Mouse (Mus musculus): ENCODE measurements around the gene Espn. TPM values are rescaled to one million over a fixed set of nuclear protein-coding genes. Genes with fewer than 3 reads are reported as not detected.

The Espn gene
- polyA plus RNA-seq (2012) = 0.08 and 0.11 TPM in 2 replicates

DNA sequence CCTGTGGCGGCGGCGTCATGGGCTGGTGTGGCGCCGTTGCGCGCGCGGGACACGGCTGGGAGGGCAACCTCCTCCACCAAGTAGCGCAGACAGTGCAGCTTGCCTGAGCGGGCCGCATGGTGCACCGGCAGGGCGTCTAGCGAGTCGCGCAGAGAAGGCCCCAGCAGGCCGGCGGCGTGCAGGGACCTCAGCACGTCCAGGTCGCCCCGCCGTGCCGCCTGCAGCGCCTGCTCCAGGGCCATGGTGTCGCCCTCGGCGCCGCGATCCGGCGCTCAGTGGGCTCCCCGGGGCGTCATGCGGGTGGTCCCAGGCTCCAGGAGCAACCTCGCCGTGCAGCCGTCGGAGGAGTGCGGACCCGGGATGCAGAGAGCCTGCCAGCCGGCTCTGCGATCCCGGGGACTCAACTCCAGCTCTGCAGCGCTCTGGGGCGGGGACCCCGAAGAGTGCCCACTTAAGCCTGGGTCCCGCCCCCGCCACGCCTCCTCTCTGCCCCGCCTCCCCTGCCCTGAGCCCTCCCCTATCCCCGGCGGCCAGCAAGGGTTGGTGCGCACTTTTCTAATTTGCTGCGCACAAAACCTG lies at the start of gene Espn:
Espn (minus strand) TSS at position 406 of the 579 bp plus-strand sequence.
- Histone ChIP-seq H3K4me1 (ENCODE audit: control insufficient read depth) (peaks cover 31% of the 10 kb centered on the region), H3K9me3 (ENCODE audit: control insufficient read depth, low read length) (no peaks in the 10 kb centered on the region), H3K27me3 (ENCODE audit: control insufficient read depth) (peaks cover 57% of the 10 kb centered on the region), H3K4me3 (replicated peaks) (peak within 1 kb of the TSS; percentile 44), H3K36me3 (ENCODE audit: control insufficient read depth) (no peaks in the 10 kb centered on the region)
- no peak for TF ChIP-seq GATA1 (IDR thresholded peaks at IDR 0.05; ENCODE audit: low read length)

- Histone ChIP-seq H3K9me3 (ENCODE audit: control insufficient read depth, low read length) (no peaks in the 10 kb centered on the region), H3K36me3 (ENCODE audit: control insufficient read depth) (no peaks in the 10 kb centered on the region), H3K4me1 (ENCODE audit: control insufficient read depth) (peaks cover 17% of the 10 kb centered on the region), H3K27me3 (ENCODE audit: control insufficient read depth) (no peaks in the 10 kb centered on the region), H3K4me3 (replicated peaks) (no peak overlapping the region)
- TF ChIP-seq TAL1 (IDR thresholded peaks at IDR 0.05; ENCODE audit: low read length) = no peak
- no peak for TF ChIP-seq GATA1 (IDR thresholded peaks at IDR 0.05; ENCODE audit: low read length)
Observed at GRCm38 (mm10) chr4:152201492-152201891, 49.3 kb upstream of the Espn start.

DNA sequence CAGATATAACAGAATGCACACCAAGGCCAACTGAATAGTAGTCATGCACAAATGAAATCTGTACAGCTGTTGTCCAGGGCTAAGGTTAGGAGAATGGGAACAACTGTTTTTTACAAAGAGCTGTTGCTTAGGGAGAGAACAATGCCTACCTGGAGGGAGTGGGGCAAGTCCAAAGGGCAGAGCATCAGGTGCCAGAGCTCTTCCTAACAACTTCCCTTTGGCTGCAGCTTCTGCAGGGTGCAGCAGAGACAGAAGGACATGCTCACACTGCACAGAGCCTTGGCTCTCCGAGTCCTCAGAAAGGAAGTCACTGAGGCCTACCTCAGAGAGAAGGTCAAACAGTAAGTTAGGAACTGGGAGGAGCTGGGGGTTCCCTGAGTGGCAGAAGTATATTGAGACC lies 47.4 kb upstream of the Espn start:
- Histone ChIP-seq H3K9me3 (ENCODE audit: control insufficient read depth, low read length) (no peaks in the 10 kb centered on the region), H3K36me3 (ENCODE audit: control insufficient read depth) (no peaks in the 10 kb centered on the region), H3K4me1 (ENCODE audit: control insufficient read depth) (peaks cover 16% of the 10 kb centered on the region), H3K27me3 (ENCODE audit: control insufficient read depth) (no peaks in the 10 kb centered on the region), H3K4me3 (replicated peaks) (no peak overlapping the region)
- TF ChIP-seq TAL1 (IDR thresholded peaks at IDR 0.05; ENCODE audit: low read length) (no peak), GATA1 (IDR thresholded peaks at IDR 0.05; ENCODE audit: low read length) (no peak)

GRCm38 (mm10) chr4:152197545-152197944 lies 45.4 kb upstream of the Espn start:
- Histone ChIP-seq H3K4me1 (ENCODE audit: control insufficient read depth) (peaks cover 14% of the 10 kb centered on the region), H3K4me3 (replicated peaks) (no peak overlapping the region), H3K27me3 (ENCODE audit: control insufficient read depth) (no peaks in the 10 kb centered on the region), H3K9me3 (ENCODE audit: control insufficient read depth, low read length) (no peaks in the 10 kb centered on the region), H3K36me3 (ENCODE audit: control insufficient read depth) (no peaks in the 10 kb centered on the region)
- TF ChIP-seq TAL1 (IDR thresholded peaks at IDR 0.05; ENCODE audit: low read length) (no peak), GATA1 (IDR thresholded peaks at IDR 0.05; ENCODE audit: low read length) (no peak)

GRCm38 (mm10) chr4:152196276-152196675 lies 44.1 kb upstream of the Espn start:
- H3K27me3 ChIP-seq (ENCODE audit: control insufficient read depth) = no peaks in the 10 kb centered on the region
- no peaks in the 10 kb centered on the region for H3K36me3 ChIP-seq (ENCODE audit: control insufficient read depth)
- H3K9me3 ChIP-seq (ENCODE audit: control insufficient read depth, low read length) = no peaks in the 10 kb centered on the region
- TF ChIP-seq TAL1 (IDR thresholded peaks at IDR 0.05; ENCODE audit: low read length) = no peak
- no peak for TF ChIP-seq GATA1 (IDR thresholded peaks at IDR 0.05; ENCODE audit: low read length)
- no peak overlapping the region for H3K4me3 ChIP-seq (replicated peaks)
- H3K4me1 ChIP-seq (ENCODE audit: control insufficient read depth) = peaks cover 14% of the 10 kb centered on the region

GRCm38 (mm10) chr4:152194476-152195175 lies 42.5 kb upstream of the Espn start:
- Histone ChIP-seq H3K4me3 (replicated peaks) (no peak overlapping the region), H3K36me3 (ENCODE audit: control insufficient read depth) (no peaks in the 10 kb centered on the region), H3K9me3 (ENCODE audit: control insufficient read depth, low read length) (no peaks in the 10 kb centered on the region), H3K4me1 (ENCODE audit: control insufficient read depth) (peaks cover 30% of the 10 kb centered on the region), H3K27me3 (ENCODE audit: control insufficient read depth) (no peaks in the 10 kb centered on the region; the same call in 1 of the 2 replicates)
- no peak for TF ChIP-seq GATA1 (IDR thresholded peaks at IDR 0.05; ENCODE audit: low read length)
- TF ChIP-seq TAL1 (IDR thresholded peaks at IDR 0.05; ENCODE audit: low read length) = no peak

GRCm38 (mm10) chr4:152192569-152192968 lies 40.4 kb upstream of the Espn start:
- Histone ChIP-seq H3K27me3 (ENCODE audit: control insufficient read depth) (no peaks in the 10 kb centered on the region; the same call in 1 of the 2 replicates), H3K36me3 (ENCODE audit: control insufficient read depth) (no peaks in the 10 kb centered on the region)
- no peak for TF ChIP-seq TAL1 (IDR thresholded peaks at IDR 0.05; ENCODE audit: low read length)
- no peak for TF ChIP-seq GATA1 (IDR thresholded peaks at IDR 0.05; ENCODE audit: low read length)

DNA sequence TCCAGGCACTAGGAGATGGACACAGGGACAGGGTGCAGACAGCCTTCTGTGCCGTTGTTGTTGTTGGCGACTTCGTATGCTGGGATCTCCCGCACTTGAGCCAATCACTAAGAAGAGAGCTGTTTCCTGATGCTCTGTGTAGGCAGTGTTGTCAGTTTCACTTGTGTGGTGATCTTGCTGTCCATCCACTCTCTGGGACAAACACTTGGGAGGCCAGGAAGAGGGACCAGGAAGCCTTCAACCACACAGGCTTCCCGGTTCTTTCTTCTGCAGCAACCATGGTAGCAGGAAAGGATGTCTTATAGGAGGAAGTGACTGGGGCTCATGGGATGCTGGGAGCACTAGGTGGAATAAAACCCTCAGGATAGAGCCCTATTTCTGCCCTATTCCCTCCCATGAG lies 38.5 kb upstream of the Espn start:
- Histone ChIP-seq H3K4me1 (ENCODE audit: control insufficient read depth) (peaks cover 45% of the 10 kb centered on the region), H3K36me3 (ENCODE audit: control insufficient read depth) (no peaks in the 10 kb centered on the region), H3K4me3 (replicated peaks) (no peak overlapping the region), H3K27me3 (ENCODE audit: control insufficient read depth) (no peaks in the 10 kb centered on the region; the same call in 1 of the 2 replicates), H3K9me3 (ENCODE audit: control insufficient read depth, low read length) (no peaks in the 10 kb centered on the region)
- TF ChIP-seq GATA1 (IDR thresholded peaks at IDR 0.05; ENCODE audit: low read length) = no peak
- TF ChIP-seq TAL1 (IDR thresholded peaks at IDR 0.05; ENCODE audit: low read length) = no peak

More at GRCm38 (mm10) chr4:152192569-152192968, 40.4 kb upstream of the Espn start:
- H3K9me3 ChIP-seq (ENCODE audit: control insufficient read depth, low read length) = no peaks in the 10 kb centered on the region
- H3K4me3 ChIP-seq (replicated peaks) = no peak overlapping the region
- H3K4me1 ChIP-seq (ENCODE audit: control insufficient read depth) = peaks cover 33% of the 10 kb centered on the region

DNA sequence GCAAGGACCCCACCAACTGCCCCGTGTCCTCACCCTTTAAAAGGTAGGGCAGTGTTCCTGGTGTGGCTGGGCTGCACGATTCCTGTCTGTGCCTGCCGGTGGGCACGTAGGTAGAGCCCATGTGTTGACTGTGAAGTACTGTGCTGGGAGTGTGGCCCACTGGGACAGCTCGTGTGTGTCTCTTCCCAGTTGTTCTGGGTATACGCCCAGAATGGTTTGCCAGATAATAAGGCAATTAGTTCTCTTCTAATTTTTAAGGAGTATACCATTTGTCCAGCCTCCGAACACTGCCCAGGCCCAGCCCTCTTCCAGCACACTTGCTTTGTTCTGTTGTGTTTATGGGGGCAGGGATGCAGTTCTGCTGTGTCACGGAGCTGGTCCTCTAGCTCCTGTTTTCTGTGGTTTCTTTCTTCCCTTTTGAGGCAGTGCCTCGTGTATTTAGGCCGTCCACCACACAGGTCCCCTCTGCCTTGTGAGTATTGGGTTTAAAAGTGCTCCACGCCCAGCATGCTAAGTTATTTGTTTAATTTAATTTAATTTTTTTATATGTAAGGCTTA lies 38.0 kb upstream of the Espn start:
- peaks cover 49% of the 10 kb centered on the region for H3K4me1 ChIP-seq (ENCODE audit: control insufficient read depth)
- H3K4me3 ChIP-seq (replicated peaks) = no peak overlapping the region
- TF ChIP-seq GATA1 (IDR thresholded peaks at IDR 0.05; ENCODE audit: low read length) (no peak), TAL1 (IDR thresholded peaks at IDR 0.05; ENCODE audit: low read length) (no peak)
- no peaks in the 10 kb centered on the region for H3K9me3 ChIP-seq (ENCODE audit: control insufficient read depth, low read length)
- H3K36me3 ChIP-seq (ENCODE audit: control insufficient read depth) = no peaks in the 10 kb centered on the region
- H3K27me3 ChIP-seq (ENCODE audit: control insufficient read depth) = no peaks in the 10 kb centered on the region; the same call in 1 of the 2 replicates

Measured in erythroblast, embryonic 14.5 days (primary cell).